Mouse (Mus musculus) heart, embryonic 14.5 days (tissue): ENCODE measurements around the gene Kdm6a. TPM values are rescaled to one million over a fixed set of nuclear protein-coding genes. Genes with fewer than 3 reads are reported as not detected.

Experiments used
- ATAC-seq: fragments of 200-750 bp; cut with Nextera tagmentation; 2 replicates; pipeline ENCODE4 v1.8.0; 2017; ENCODE audit warnings: low read depth, moderate TSS enrichment; ENCODE audit not compliant: insufficient number of reproducible peaks, insufficient read depth, low FRiP score
- H3K27ac ChIP-seq, 2 experiments: fragments of 200-500 bp in 1 of 2; fragments of 300-500 bp in 1 of 2; sonication (generic) in 1 of 2; replicated peaks in 1 of 2; 2 replicates each; pipeline ENCODE4 v1.5.1; 2012 to 2014; ENCODE audit warnings: low read depth in 2 of 2, low read length in 2 of 2, control low read depth in 1 of 2, mild to moderate bottlenecking in 1 of 2, mixed read lengths in 1 of 2; ENCODE audit not compliant: control insufficient read depth in 1 of 2, insufficient read depth in 1 of 2
- H3K27me3 ChIP-seq: fragments of 300-500 bp; sonication (generic); 2 replicates; pipeline ENCODE4 v1.6.1; 2014; ENCODE audit warnings: mild to moderate bottlenecking, low read length, control low read depth; ENCODE audit not compliant: control insufficient read depth, insufficient read depth
- H3K36me3 ChIP-seq: fragments of 300-500 bp; sonication (generic); 2 replicates; pipeline ENCODE4 v1.6.1; 2014; ENCODE audit warnings: mild to moderate bottlenecking, control low read depth, low read length, mixed read lengths; ENCODE audit not compliant: control insufficient read depth, insufficient read depth
- H3K4me1 ChIP-seq, 2 experiments: fragments of 200-500 bp in 1 of 2; fragments of 300-500 bp in 1 of 2; sonication (generic) in 1 of 2; 2 replicates each; pipeline ENCODE4 v1.6.1; 2012 to 2014; ENCODE audit warnings: low read length in 2 of 2, control low read depth in 1 of 2, mixed read lengths in 1 of 2; ENCODE audit not compliant: control insufficient read depth in 2 of 2, insufficient read depth in 2 of 2
- H3K4me2 ChIP-seq: fragments of 300-500 bp; sonication (generic); 2 replicates; pipeline ENCODE4 v1.6.1; 2014; ENCODE audit warnings: mild to moderate bottlenecking, low read length
- H3K4me3 ChIP-seq, 2 experiments: fragments of 200-500 bp in 1 of 2; fragments of 300-500 bp in 1 of 2; sonication (generic) in 1 of 2; 2 replicates each; pipeline ENCODE4 v1.5.1; 2012 to 2014; ENCODE audit warnings: low read length in 2 of 2, mild to moderate bottlenecking in 2 of 2, control low read depth in 1 of 2, low read depth in 1 of 2, moderate library complexity in 1 of 2; ENCODE audit not compliant: control insufficient read depth in 1 of 2, insufficient read depth in 1 of 2
- H3K9ac ChIP-seq: fragments of 300-500 bp; sonication (generic); 2 replicates; pipeline ENCODE4 v1.6.1; 2014; ENCODE audit warnings: mild to moderate bottlenecking, low read length
- H3K9me3 ChIP-seq: fragments of 300-500 bp; sonication (generic); 2 replicates; pipeline ENCODE4 v1.6.1; 2016; ENCODE audit warnings: low read length, control low read depth; ENCODE audit not compliant: control insufficient read depth
- WGBS: fragments of 180-500 bp; shearing (Covaris S2); extraction: QIAGEN DNeasy Blood & Tissue Kit; methylation state at CpG from one replicate; pipeline ENCODE4 v1.1.7; 2014; 5-methylcytosine and 5-hydroxymethylcytosine counted together
- polyA plus RNA-seq: library from polyadenylated mRNA; unstranded; fragments of >200 nt; fragmentation: Nextera tagmentation; extraction: Ambion mirVana; gene quantifications from 2 replicates; pipeline ENCODE4 v1.2.1, GENCODE M21; 2014

Kdm6a gene
- polyA plus RNA-seq, 1 experiment from 2014 or later = 28.3 TPM

DNA sequence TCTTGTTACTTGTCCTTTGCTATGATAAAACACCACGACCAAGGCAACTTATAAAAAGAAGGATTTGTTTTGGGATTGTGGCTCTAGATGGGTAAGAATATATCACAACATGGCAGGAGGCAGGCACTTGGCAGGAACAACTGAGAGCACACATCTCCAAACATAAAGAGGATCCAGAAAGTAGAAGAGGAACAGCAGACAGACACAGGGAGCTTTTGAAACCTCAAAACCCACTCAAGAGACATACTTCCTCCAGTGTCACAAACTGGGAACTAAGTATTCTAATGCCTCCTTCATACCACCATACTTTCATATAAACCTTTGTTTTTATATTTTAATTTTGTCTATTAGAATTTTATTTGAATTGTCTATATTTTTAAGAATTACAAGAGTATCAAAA is 77.2 kb downstream of the Kdm6a start:
- no peaks in the 10 kb centered on the region for H3K27me3 ChIP-seq
- H3K4me2 ChIP-seq = no peak overlapping the region
- peaks cover 17% of the 10 kb centered on the region for H3K36me3 ChIP-seq
- H3K4me3 ChIP-seq = no peak overlapping the region
- no peaks in the 10 kb centered on the region for H3K4me1 ChIP-seq
- H3K27ac ChIP-seq = no peak overlapping the region
- H3K9ac ChIP-seq = no peak overlapping the region
- no peaks in the 10 kb centered on the region for H3K9me3 ChIP-seq
- ATAC-seq = no peak
- WGBS = 79% methylated on average over 1 of the region's 1 CpGs

DNA sequence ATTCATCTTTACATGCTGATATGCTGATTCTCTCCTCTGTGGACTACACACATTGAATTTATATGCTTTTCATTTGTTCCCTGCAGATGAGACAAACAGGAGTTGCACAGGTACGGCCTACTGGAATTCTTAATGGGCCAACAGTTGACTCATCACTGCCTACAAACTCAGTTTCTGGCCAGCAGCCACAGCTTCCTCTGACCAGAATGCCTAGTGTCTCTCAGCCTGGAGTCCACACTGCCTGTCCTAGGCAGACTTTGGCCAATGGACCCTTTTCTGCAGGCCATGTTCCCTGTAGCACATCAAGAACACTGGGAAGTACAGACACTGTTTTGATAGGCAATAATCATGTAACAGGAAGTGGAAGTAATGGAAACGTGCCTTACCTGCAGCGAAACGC is 88.2 kb downstream of the Kdm6a start:
- H3K36me3 ChIP-seq = peaks cover 54% of the 10 kb centered on the region
- H3K27me3 ChIP-seq = no peaks in the 10 kb centered on the region
- ATAC-seq = no peak
- WGBS = 88% methylated on average over 4 of the region's 4 CpGs
- no peaks in the 10 kb centered on the region for H3K4me1 ChIP-seq
- no peak overlapping the region for H3K9ac ChIP-seq
- no peaks in the 10 kb centered on the region for H3K9me3 ChIP-seq
- no peak overlapping the region for H3K4me2 ChIP-seq
- H3K4me3 ChIP-seq = no peak overlapping the region
- H3K27ac ChIP-seq = no peak overlapping the region

DNA sequence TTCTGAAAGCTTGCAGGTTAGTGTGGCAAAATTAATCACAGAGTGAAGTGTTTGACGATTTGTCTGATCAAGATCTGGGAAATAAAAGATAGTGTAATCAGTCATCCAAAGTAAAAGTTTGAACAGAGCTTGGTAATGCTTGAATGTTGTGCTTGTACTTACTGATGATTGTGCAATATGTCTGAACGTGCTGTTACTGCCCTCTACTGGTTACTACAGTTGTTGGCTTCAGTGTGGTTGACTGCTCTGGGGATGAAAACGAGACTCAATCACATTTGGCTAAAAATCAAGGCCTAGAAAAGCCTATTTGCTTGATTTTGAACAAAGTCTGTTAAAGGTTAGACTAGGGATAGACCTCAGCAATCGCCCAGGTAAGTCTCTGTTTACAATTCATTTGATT is 92.4 kb downstream of the Kdm6a start:
- peaks cover 42% of the 10 kb centered on the region for H3K36me3 ChIP-seq
- no peak overlapping the region for H3K27ac ChIP-seq
- H3K27me3 ChIP-seq = no peaks in the 10 kb centered on the region
- H3K9ac ChIP-seq = no peak overlapping the region
- H3K4me1 ChIP-seq = no peaks in the 10 kb centered on the region
- WGBS = 43% methylated on average over 4 of the region's 4 CpGs
- no peak for ATAC-seq
- no peak overlapping the region for H3K4me2 ChIP-seq
- no peak overlapping the region for H3K4me3 ChIP-seq
- H3K9me3 ChIP-seq = no peaks in the 10 kb centered on the region

DNA sequence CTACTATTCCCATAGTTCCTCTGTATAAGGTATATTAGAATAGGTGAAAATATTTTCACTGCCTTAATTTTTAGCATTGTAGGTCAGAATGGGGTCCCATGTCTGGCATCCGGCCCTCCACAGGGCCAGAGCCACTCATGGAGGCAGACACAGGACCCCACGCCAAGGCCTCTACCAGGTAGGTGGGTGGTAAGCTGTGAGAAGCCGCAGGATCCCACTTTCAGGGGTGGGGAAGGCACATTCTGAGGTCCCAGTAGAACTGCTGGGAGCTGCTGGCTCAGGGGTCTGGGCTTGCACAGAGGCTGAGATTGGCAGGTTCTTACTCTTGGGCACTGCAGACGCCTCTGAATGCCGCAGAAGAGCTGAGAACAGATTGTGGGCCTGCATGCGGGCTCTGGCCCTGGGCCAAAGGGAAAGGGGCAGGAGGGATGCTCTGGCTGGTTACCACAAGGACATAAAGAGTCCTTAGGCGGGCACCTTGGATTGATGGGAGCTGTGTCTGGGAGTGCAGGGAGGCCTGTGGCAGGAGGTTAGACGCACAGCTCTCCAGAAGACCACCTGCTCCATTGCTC is 95.9 kb downstream of the Kdm6a start:
- ATAC-seq = no peak
- WGBS = 89% methylated on average over 8 of the region's 8 CpGs

DNA sequence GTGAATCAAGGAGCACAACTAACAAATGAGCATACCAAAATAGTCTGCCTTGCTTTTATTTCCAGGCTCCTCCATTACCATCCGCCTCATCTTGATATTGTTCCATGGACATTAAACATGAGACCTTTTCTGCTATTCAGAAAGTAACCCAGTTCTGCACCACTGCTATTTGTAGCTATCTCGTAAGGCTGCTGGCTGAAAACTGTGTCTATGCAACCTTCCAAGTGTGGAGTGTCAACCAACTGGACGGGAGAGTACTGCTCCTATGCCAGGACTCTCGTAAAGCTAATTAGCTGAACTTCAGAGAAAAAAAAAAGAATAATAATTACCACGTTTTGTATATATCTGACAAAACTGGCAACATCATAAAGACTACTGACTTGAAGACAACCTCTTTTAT is 116.2 kb downstream of the Kdm6a start:
- peaks cover 36% of the 10 kb centered on the region for H3K36me3 ChIP-seq
- H3K4me3 ChIP-seq = no peak overlapping the region
- H3K4me2 ChIP-seq = no peak overlapping the region
- H3K27me3 ChIP-seq = no peaks in the 10 kb centered on the region
- 73% methylated on average over 5 of the region's 5 CpGs for WGBS
- H3K4me1 ChIP-seq = no peaks in the 10 kb centered on the region
- H3K9me3 ChIP-seq = no peaks in the 10 kb centered on the region
- H3K27ac ChIP-seq = no peak overlapping the region
- ATAC-seq = no peak
- no peak overlapping the region for H3K9ac ChIP-seq

More for the DNA sequence above, 95.9 kb downstream of the Kdm6a start:
- Histone ChIP-seq H3K27me3 (no peaks in the 10 kb centered on the region), H3K36me3 (peaks cover 28% of the 10 kb centered on the region), H3K9ac (no peak overlapping the region), H3K4me2 (no peak overlapping the region), H3K9me3 (no peaks in the 10 kb centered on the region), H3K4me3 (no peak overlapping the region), H3K4me1 (no peaks in the 10 kb centered on the region), H3K27ac (no peak overlapping the region)

DNA sequence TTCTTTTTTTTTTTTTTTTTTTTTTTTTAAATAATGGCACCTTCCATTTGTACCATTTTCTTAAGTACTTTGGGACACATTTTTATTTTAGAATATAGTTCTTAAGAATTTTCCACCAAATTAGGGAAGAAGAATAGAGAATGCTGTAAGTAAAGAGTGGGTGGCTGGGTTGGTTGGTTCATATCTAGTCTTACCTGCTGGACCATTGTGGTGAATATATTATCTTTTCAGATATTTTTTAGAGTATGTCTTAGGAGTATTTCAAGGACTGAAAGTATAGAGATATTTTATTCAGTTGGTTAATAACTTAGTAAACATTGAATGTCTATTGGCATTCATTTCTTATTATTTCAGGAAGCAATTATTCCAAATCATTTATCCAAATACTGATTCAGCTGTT is 117.8 kb downstream of the Kdm6a start:
- Histone ChIP-seq H3K9me3 (no peaks in the 10 kb centered on the region), H3K36me3 (peaks cover 27% of the 10 kb centered on the region), H3K4me1 (no peaks in the 10 kb centered on the region), H3K27ac (no peak overlapping the region), H3K4me2 (no peak overlapping the region), H3K4me3 (no peak overlapping the region), H3K9ac (no peak overlapping the region), H3K27me3 (no peaks in the 10 kb centered on the region)
- ATAC-seq = no peak

Other genes with a start within 250 kb of the Kdm6a start
- gene Dusp21, start 16.7 kb upstream of the Kdm6a start, polyA plus RNA-seq = not detected in 2 replicates